Mouse (Mus musculus) v-Abl transformed pro-B cells (cell line): Measurements from ENCODE around the gene Dnah8.
"Not testable (repeated sequence)": the region's sequence is repeated elsewhere in the genome, so short reads cannot be mapped to it uniquely, and the experiment has no call there.

ENCODE experiments used
- in situ Hi-C, 2 experiments: fragments of 400-800 bp; cut with MboI; formaldehyde crosslinking; loops; one replicate each; pipeline ENCODE4 v1.15.1; 2025; ENCODE audit not compliant: unreplicated experiment in 2 of 2

Gene Dnah8

DNA sequence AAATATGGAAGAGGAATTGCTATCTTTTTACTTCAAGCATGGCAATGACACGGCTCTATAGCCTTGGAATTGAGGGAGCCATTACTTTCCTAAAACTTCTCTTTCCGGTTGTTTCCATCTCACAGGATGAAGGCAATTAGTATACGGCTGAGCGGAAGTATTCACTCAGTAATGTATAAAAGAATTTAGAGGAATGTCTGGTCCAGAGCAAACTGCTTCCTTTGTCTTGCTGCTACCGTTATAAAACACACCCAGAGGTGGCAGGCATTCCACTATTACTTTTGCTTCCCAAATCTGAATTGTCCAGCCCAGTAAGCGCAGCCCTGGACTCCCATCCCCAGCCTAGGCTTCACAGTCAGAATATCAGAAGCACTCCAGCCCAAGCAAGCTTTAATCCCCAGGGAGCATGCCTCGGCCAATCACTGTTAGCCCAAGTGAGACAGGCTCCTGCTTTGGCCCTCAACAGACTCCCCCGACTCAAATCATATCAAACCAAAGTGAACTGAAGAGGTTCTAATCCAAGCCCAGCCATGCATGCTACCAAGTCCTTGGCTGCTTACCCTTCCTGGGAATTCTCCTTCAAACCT is 16.2 kb upstream of the Dnah8 start:
- in situ Hi-C loops = no loop called here

DNA sequence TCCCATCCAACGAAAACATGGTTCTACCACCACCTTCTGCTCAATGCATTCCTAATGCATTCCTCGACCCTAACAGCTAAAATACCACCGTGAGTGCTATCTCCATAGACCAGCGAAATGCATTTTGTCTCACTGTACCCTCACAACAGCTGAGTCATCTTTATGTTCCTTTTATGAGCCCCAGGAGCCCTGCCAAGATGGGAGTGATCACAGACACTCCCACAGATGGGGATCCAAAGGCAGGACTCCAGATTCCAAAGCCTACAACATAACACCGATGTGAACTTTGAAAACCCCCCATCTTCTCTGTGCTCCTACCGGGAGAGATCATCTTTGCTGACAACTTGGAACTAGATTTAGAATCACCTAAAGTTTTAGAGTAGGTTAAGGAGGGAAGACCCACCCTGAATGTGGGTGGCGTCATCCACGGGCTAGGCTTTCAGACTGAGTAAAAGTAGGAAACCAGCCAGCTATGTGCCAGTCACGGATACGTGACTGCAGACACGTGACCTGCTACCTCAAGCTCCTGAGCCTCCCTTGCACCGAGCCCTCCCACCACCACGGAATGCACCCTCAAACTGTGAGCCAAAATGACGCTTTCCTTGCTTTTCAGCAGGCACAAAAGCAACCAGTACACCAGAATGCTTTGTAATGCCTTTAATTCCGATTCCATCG is 14.7 kb upstream of the Dnah8 start:
- in situ Hi-C loops = no loop called here

DNA sequence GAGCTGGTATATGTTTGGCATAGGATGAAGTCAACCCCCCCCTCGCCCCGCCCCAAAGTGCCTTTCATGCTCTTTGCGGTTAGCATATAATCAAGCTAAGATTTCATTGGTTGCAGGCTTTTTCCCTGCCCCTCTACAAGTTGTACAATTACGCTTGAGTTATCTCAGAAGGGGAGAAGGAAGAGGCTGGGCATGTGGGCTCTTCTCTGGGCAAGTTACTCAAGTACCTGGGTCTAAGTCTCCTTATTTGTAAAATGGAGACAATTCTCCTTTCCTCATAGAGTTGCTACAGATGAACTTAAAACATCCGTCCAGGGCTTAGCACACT is 14.2 kb upstream of the Dnah8 start:
- in situ Hi-C loops = no loop called here

DNA sequence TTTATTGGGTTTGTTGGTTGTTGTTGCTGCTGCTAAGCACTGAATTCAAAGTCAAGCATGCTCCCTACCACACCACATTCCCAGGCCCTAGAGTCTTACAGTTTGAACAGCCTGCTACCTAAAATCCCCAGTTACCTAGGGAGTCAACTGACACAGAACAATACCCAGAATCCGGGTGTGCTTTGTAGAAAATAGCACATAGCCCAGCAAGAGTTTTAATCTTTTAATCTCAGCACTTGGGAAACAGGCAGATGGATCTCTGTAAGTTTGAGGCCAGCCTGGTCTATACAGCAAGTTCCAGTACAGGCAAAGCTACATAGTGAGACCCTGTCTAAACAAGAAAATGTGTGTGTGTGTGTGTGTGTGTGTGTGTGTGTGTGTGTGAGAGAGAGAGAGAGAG is 13.4 kb upstream of the Dnah8 start:
- in situ Hi-C loops = no loop called here

DNA sequence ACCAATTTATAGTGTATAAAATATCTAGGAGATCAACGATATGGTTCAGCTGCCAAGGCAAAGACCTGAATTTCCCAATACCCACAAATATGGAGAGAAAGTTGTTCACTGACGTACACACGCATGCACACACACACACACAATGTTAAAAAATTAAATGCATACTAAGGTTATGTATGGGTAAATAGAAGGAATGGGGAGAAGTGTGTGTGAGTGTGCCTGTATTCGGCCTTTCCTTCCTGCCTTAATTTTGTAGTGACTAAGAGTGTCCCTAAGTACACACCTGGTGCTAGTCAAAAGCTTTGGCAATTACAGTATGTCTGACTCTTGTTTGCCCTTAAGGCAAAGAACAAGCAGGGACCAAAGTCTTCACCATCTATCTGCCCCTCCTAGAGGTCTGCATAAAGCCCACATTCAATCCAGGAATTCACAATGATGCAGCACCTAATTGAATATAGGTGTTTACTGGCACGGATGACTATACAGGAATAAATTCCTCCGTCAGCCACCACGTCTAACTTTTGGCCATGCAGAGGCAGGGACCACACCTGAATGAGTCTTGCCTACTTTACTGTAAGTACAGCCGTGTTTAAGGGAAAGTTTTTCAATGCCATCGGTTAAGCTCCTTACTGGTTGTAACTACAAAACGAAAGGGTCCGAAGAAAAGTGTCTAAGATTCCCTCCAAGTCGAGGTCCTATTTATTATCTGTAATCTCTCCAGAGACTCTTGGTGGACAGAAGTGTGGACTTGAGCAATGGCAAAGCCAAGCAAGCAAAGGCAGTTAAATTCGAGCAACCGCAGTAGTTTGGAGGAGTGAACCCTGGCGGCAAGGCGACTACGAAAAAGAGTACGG is 12.7 kb upstream of the Dnah8 start:
- in situ Hi-C loops = no loop called here

DNA sequence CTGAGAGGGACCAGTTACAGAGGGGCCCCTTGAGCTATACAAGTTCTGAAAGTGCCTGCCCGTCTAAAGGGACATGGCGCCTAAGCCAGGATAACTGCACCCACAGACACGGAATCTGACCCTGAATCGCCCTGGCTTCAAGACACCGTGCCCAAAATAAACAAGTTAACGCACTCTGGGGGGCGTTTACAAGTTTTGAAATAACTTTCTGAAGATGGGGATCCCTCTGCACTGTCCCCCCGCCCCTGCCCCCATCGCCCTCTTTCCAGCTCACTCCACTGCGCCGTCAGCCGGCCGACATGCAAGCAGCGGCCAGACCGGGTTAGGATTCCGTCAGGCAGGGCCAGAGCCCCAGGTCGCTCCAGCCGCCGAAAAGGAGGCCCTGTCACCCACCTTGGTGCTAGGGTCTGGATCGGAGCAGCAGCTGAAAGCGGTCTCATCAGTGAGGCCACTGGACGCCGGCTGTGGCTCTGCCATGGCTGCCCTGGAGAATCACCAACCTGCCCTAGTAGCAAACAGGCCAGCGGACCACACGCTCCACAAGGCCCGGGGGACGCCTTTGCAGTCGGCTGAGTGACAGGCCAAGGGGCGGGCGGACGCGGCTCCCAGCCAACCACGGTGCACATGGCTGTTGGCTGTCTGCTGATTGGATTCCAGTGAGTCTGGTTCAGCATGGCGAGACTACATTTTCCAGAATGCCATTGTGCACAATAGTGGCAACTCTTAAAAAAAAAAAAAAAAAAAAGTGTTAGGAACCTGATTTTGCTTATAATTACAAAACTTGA is 11.9 kb upstream of the Dnah8 start:
- in situ Hi-C loops = no loop called here

DNA sequence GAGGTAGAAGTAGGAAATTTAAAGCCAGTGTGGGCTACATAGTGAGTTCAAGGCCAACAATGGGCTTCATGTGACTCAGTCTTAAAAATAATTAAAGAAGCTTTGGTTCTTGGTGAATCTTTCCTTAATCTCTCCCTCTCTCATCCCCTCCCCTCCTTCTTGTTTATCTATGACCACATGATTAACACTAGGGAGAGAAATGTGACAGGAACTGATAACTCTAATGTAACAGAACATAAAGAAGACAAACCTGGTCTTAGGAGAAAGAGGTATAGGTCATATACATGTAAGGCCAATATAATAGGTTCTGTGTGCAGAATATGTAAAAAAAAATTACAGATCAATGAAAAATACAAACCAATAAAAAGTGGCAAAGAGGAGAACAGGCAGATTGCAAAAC is 10.8 kb upstream of the Dnah8 start:
- in situ Hi-C loops = no loop called here

DNA sequence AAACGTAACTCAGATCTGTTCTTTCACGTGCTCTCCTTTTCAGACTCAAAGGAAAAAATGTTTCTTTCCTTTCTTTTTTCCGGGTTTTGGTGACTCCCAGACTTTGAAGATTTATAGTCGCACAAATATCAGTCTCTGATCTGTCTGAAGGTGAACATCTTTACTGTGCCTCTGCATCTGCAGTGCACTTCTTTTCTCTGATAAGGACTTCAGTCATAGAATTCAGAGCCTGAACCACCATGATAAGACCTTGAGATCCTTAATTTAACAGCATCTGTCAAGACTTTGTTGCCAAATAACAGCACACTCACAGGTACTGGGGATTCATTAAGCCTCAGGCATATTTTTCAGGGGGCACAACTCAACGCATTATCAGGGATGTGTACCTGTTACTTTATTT is 8.0 kb upstream of the Dnah8 start:
- in situ Hi-C loops = no loop called here

DNA sequence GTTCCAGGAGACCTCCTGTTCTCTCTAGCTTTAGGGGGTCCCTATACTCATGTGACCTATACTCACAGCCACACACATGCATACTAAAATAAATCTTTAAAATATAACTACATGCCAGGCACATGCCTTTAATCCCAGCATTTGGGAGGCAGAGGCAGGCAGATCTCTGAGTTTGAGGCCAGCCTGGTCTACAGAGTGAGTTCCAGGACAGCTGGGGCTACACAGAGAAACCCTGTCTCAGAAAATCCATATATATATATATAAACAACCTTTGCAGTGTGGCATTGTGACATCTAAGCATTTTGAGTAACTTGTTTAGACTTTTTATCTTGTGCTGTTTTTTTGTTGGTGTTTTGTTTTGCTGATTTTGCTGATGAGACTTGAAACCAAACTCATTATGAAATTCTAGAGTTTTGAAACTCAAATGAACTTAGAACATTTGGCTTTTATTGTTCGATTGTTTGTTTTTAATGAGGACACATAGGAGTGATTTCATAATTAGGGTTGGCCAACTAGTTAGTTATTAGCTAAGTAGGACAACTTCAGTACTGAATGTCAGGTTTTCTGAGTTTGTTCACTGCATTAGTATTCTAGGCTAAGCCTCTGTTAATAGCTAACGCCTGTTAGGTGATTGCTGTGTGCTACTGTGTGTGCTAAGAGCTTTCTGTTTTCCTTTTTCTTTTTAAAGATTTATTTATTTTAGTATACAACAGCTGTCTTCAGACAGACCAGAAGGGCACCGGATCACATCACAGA is 5.8 kb upstream of the Dnah8 start:
- in situ Hi-C loops = no loop called here

DNA sequence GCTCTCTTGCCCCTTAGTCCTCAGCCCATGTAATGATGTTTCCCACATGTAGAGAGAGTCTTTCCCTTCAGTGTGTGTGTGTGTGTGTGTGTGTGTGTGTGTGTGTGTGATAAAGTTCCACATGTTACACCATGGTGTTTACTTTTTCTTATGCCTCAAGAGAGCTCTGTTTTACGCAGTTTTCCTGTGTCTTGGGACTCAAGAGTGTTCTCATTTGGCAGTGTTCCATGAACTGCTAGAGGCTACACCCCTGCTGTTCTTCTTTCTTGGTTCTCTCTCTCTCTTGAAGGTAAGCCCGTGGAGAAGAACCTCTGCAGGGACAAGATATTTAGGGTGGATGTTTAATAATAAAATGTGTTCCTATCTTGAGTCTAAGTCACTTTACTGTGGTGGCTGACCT is 5.0 kb upstream of the Dnah8 start:
- in situ Hi-C loops = no loop called here

DNA sequence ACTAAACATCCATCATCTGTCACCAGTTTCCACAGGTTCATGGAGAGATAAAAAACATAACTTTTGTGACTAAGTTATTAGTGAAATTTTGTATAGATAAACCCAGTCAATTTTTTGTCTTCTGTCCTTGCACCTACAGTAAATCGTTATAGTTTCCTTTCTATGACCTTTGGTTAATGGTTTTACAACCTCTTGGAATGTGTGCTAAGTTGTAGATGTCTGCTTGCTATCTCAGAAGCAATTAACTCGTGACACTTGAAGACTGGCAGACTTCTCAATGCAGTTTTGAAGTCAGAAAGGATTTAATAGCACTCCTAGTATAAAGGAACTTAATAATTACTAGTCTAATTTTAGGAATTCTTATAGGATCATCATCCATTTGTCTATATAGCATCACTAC is 3.6 kb upstream of the Dnah8 start:
- in situ Hi-C loops = no loop called here

DNA sequence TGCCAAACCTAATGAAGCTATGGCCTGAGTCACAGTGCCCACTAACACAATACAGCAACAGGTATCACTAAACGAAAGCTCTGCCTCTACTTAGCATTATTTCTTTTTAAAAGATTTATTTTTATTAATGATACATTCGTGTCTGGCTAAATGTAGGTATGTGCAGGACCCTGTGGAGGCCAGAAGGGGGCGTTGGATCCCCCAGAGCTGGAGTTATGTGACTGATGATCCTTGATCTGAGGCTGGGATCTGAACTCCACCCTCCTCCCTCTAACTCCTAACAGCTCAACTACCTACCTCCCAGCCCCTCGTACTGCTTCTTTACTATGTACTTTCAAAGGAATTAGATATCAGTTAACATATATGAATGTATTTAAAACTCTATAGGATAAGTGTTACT is 2.7 kb upstream of the Dnah8 start:
- in situ Hi-C loops = no loop called here

DNA sequence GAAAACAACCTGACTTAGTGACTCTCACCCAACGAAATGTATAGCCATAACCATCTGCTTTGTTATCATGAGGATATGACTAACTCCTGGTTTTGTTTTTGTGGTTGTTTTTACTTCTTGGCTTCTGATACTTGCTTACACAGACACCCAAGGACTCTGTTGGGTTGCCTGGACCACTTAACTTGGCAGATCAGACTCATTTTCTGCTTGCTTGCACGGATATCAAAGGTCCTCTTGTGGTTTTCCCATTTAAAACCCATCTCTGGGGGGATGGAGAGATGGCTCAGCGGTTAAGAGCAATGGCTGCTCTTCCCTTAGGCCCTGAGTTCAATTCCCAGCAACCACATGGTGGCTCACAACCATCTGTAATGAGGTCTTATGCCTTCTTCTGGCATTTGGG is 954 bp upstream of the Dnah8 start:
- in situ Hi-C loops = no loop called here

DNA sequence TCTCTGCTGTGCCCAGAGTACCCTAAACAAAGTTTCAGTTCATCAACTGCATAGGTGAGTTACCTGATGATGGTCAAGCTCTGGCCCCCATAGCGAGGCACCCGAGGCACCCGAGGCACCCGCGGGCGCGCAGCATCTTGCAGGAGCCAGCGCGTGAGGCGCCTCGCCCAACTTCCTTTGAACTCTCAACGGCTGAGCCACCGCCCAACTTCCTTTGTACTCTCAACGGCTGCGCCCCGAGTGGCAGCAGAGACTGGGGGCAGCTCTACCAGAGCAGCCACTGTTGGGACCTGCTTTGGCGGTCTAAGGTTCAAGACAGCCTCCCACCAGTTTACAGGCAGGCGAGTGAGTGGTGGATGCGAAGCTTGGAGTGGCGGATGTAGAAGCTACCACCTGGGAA is 2.6 kb downstream of the Dnah8 start, which contains the start of gene Glo1:
Gene Glo1, minus strand, starts transcription at position 153 of the 400 bp plus-strand sequence.
- in situ Hi-C loops = not testable (repeated sequence)

DNA sequence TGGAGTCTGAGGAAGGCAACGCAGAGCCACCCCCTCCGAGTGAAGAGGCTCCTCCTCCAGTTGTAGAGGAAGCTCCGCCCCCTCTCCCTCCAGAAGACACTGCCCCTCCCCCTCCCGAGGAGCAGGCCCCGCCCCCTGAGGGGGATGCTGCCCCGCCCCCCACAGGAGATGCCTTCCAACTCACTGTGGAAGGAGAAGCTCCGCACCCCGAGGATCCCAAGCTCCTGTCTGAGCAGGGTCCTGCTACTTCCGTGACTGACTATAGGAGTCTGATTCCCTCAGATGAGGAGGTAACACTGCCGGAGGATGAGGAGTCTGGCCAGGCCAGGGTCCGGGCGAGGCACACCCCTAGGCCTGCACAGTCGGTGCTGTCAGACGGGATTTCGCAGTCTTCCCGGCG is 11.2 kb downstream of the Dnah8 start:
- in situ Hi-C loops = no loop called here

DNA sequence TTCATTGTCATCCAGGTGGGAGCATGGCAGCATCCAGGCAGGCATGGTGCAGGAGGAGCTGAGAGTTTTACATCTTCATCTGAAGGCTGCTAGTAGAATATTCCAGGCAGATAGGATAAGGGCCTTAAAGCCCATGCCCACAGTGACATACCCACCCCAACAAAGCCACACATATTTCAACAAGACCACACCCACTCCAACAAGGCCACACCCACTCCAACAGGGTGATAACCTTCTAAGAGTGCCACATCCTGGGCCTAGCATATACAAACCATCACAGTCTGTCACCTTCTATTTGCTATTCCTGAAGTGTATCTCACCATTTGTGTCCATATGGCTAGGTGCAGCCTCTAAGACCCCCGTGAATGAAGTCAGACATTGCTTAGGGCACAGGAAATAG is 13.6 kb downstream of the Dnah8 start:
- in situ Hi-C loops = no loop called here

DNA sequence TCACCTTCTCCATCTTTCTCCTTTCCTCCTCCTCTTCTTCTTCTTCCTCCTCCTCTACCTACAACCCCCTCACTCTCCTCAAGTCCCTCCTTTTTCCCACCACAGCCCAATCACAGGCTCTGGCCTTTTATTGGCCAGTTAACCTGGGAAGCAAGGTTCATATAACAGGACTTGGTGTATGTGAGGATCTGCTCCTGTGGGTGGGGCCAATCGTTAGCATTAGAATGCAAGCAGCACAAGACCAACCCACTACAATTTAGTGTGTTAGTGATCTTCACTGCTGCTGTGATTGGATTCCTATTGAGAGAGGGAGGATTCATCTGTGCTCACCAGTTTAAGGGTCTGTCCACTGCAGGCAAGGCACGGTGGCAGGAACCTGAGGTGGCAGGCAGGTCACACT is 14.8 kb downstream of the Dnah8 start:
- in situ Hi-C loops = no loop called here

DNA sequence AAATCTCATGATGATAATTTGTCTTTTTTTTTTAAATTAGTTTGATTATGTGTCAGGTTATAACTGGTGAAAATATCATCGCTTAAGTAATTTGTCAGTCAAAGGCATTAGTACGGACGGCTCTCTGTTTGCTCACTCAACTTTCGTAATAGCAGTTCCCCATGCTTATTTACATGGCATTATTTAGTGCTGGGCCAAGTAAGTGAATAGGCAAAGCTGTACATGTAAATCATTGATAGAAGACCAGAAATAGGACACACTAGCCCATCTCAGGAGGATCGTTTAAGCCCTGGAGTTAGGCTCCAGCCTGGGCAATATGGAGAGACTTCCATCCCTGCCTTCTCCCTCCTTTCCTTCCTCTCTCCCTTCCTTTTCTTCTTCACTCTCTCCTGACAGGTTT is 16.7 kb downstream of the Dnah8 start:
- in situ Hi-C loops = no loop called here

DNA sequence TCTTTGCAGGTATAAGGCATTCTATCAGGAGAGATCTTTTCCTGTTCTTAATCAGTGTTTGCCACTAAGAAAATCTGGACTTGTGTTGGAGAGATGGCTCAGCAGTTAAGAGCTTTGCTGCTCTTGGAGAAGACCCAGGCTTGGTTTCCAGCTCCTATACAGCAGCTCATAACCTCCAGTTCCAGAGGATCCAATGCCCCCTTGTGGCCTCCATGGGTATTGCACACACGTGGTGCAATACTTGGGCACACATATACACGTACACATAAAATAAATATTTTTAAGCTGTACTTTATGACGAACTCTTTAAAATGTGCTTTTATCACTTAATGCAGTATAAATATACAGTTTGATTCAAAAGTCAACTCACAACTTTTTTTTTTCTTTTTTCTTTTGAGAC is 24.6 kb downstream of the Dnah8 start:
- in situ Hi-C loops = no loop called here

DNA sequence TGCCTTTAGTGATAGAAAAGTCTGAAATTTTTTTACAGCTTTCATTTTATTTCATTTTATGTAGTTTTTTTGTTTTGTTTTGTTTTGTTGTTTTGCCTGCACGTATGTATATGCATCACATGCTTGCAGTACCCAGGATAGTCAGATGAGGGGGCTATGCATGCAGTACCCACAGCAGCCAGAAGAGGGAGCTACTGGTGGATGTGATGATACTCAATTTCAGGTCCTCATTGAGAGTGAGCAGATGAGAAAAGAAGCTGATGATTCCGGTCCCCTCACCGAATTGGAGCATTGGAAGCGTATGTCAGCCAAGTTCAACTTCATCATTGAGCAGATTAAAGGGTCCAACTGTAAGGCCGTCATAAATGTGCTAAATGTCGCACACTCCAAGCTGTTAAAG is 28.9 kb downstream of the Dnah8 start:
- in situ Hi-C loops = no loop called here
